Mouse (Mus musculus) E14TG2a.4 (cell line): Measurements from ENCODE around the gene Eef1e1.

ENCODE experiments used
- CTCF ChIP-seq: conservative IDR thresholded peaks from 2 replicates; pipeline ENCODE4 v1.5.1; 2014; ENCODE audit warnings: low read length
- NANOG ChIP-seq: IDR thresholded peaks from 2 replicates; pipeline ENCODE4 v1.6.1; 2014; ENCODE audit warnings: borderline replicate concordance, low read length, mixed read lengths

DNA sequence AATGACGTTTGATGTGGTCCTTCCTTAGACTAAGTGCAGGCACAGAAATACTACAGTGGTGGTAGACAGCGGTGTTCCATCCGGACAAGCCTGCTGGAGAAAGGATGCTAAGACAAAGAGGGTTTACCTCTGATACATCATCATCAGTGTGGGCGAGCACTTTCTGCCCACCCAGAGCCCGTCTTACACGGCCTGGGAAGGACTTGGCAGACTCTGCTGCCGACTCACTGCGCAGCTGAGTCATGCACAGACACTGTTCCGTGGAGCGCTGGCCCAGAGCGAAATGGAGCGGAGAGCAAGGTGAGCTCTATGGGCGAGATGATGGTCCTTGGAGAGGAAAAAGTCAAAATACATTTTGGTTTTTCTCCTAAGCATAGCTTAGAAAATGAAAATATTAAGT, 55.9 kb downstream of the Eef1e1 start:
- no peak for TF ChIP-seq CTCF
- no peak for TF ChIP-seq NANOG
